Mouse (Mus musculus) limb, embryonic 11.5 days (tissue): ENCODE results near the gene Olfr90. TPM values are rescaled to one million over a fixed set of nuclear protein-coding genes. Genes with fewer than 3 reads are reported as not detected.

ENCODE experiments used
- ATAC-seq: fragments of 200-750 bp; cut with Nextera tagmentation; 2 replicates; pipeline ENCODE4 v1.8.0; 2017; ENCODE audit warnings: low read depth; ENCODE audit not compliant: insufficient number of reproducible peaks, low FRiP score, low TSS enrichment
- DNase-seq: peaks from one replicate; pipeline ENCODE4 v3.0.0-alpha.2; 2015; ENCODE audit warnings: low spot score
- H3K27ac ChIP-seq: fragments of 300-500 bp; sonication (generic); replicated peaks from 2 replicates; pipeline ENCODE4 v1.5.1; 2014; ENCODE audit warnings: low read depth, mild to moderate bottlenecking, low read length
- H3K27me3 ChIP-seq: fragments of 300-500 bp; sonication (generic); 2 replicates; pipeline ENCODE4 v1.6.1; 2014; ENCODE audit warnings: mild to moderate bottlenecking, low read length, mixed read lengths; ENCODE audit not compliant: control insufficient read depth, insufficient read depth
- H3K36me3 ChIP-seq: fragments of 300-500 bp; sonication (generic); 2 replicates; pipeline ENCODE4 v1.6.1; 2014; ENCODE audit warnings: mild to moderate bottlenecking, low read length, moderate library complexity, mixed read lengths; ENCODE audit not compliant: control insufficient read depth, insufficient read depth
- H3K4me1 ChIP-seq: fragments of 300-500 bp; sonication (generic); 2 replicates; pipeline ENCODE4 v1.6.1; 2014; ENCODE audit warnings: low read length, mixed read lengths; ENCODE audit not compliant: control insufficient read depth, insufficient read depth
- H3K4me2 ChIP-seq: fragments of 300-500 bp; sonication (generic); 2 replicates; pipeline ENCODE4 v1.6.1; 2014; ENCODE audit warnings: low read depth, mild to moderate bottlenecking, moderate library complexity; ENCODE audit not compliant: severe bottlenecking
- H3K4me3 ChIP-seq: fragments of 300-500 bp; sonication (generic); 2 replicates; pipeline ENCODE4 v1.5.1; 2014; ENCODE audit warnings: low read depth, low read length
- H3K9ac ChIP-seq: fragments of 300-500 bp; sonication (generic); 2 replicates; pipeline ENCODE4 v1.6.1; 2014; ENCODE audit warnings: mild to moderate bottlenecking, low read length
- H3K9me3 ChIP-seq: fragments of 300-500 bp; sonication (generic); 2 replicates; pipeline ENCODE4 v1.6.1; 2016; ENCODE audit warnings: low read length; ENCODE audit not compliant: control insufficient read depth
- WGBS: fragments of 180-500 bp; shearing (Covaris S2); extraction: QIAGEN DNeasy Blood & Tissue Kit; methylation state at CpG from one replicate; pipeline ENCODE4 v1.1.7; 2014; 5-methylcytosine and 5-hydroxymethylcytosine counted together
- polyA plus RNA-seq: library from polyadenylated mRNA; unstranded; fragments of >200 nt; fragmentation: Nextera tagmentation; extraction: Ambion mirVana; gene quantifications from 2 replicates; pipeline ENCODE4 v1.2.1, GENCODE M21; 2014

The Olfr90 gene
- polyA plus RNA-seq, 1 experiment from 2014 or later = not detected

DNA sequence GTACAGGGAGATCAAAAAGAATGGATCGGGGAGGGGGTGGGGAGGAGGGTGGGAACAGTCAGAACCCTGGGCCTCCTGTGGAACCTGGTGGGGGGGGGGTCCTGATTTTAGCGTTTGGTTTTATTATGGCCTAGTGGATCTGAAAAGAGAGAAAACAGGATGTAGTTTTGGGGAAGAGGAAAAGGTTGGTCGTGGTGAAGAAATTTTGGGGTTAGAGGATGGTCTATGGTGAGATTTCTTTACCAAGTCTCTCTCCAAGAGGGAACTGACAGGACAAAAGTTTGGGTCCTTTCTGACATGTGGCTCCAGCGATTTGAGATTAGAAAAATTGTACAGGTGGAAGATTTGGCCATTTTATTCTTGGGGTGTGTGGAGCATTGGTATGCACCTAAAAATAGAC is 36.6 kb downstream of the Olfr90 start:
- H3K4me3 ChIP-seq = no peak overlapping the region; the same call in 1 of the 2 replicates
- ATAC-seq (no peak), DNase-seq (no peak)
- peaks cover 4% of the 10 kb centered on the region; the same call in 1 of the 2 replicates for H3K27me3 ChIP-seq
- peaks cover 5% of the 10 kb centered on the region for H3K36me3 ChIP-seq
- peaks cover 13% of the 10 kb centered on the region for H3K4me1 ChIP-seq
- H3K9ac ChIP-seq = no peak overlapping the region
- H3K27ac ChIP-seq = no peak overlapping the region
- no peak overlapping the region for H3K4me2 ChIP-seq
- no peaks in the 10 kb centered on the region for H3K9me3 ChIP-seq
- WGBS = 51% methylated on average over 4 of the region's 4 CpGs

DNA sequence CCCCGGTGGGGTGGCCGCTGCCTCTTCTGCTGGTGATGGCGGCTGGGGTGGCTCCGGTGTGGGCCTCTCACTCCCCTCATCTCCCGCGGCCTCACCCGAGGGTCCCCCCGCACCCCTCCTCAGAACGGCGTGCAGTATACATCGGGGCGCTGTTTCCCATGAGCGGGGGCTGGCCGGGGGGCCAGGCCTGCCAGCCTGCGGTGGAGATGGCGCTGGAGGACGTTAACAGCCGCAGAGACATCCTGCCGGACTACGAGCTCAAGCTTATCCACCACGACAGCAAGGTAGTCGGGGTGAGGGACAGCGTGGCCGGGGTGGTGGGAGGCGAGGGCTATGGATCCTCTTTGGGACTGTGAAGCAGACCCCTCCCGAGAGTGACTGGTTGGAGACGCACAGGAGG is 37.4 kb downstream of the Olfr90 start:
- Histone ChIP-seq H3K9ac (peak overlapping the region; percentile 63), H3K36me3 (peaks cover 2% of the 10 kb centered on the region), H3K9me3 (no peaks in the 10 kb centered on the region), H3K27me3 (peaks cover 4% of the 10 kb centered on the region; the same call in 1 of the 2 replicates), H3K27ac (no peak overlapping the region), H3K4me1 (peaks cover 13% of the 10 kb centered on the region), H3K4me2 (peak overlapping the region; percentile 94), H3K4me3 (peak overlapping the region; percentile 64)
- 3% methylated on average over 26 of the region's 27 CpGs for WGBS
- peak; percentile 50 for DNase-seq
- peak; percentile 3; the same call in 1 of the 2 replicates for ATAC-seq

DNA sequence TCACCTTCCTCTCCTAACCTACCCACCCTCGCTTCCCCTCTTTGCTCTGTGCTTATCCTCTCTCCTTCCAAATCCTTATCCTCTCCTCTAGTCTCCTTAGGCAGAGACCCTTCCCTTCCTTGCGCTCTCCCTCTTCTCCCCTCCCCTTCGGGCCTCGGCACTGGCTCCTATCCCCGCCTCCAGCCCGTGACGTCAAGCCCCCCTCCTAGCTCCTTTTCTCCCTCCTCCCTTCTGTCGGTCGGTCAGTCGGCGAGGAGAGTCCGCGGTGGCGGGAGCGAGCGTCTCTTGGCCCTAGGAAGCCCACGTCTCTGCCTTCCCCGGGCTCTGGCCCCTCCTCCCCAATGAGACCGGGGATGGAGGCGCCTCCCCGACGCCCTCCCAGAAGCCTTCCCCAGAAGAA is 37.9 kb downstream of the Olfr90 start:
- peak overlapping the region; percentile 63 for H3K9ac ChIP-seq
- H3K4me3 ChIP-seq = peak overlapping the region; percentile 64
- peaks cover 13% of the 10 kb centered on the region for H3K4me1 ChIP-seq
- DNase-seq = peak; percentile 89
- no peaks in the 10 kb centered on the region for H3K9me3 ChIP-seq
- ATAC-seq = peak; percentile 41
- peaks cover 4% of the 10 kb centered on the region; the same call in 1 of the 2 replicates for H3K27me3 ChIP-seq
- H3K4me2 ChIP-seq = peak overlapping the region; percentile 94
- H3K27ac ChIP-seq = no peak overlapping the region
- no peaks in the 10 kb centered on the region; the same call in none of the 2 replicates for H3K36me3 ChIP-seq
- 0% methylated on average over 22 of the region's 22 CpGs for whole genome bisulfite sequencing

DNA sequence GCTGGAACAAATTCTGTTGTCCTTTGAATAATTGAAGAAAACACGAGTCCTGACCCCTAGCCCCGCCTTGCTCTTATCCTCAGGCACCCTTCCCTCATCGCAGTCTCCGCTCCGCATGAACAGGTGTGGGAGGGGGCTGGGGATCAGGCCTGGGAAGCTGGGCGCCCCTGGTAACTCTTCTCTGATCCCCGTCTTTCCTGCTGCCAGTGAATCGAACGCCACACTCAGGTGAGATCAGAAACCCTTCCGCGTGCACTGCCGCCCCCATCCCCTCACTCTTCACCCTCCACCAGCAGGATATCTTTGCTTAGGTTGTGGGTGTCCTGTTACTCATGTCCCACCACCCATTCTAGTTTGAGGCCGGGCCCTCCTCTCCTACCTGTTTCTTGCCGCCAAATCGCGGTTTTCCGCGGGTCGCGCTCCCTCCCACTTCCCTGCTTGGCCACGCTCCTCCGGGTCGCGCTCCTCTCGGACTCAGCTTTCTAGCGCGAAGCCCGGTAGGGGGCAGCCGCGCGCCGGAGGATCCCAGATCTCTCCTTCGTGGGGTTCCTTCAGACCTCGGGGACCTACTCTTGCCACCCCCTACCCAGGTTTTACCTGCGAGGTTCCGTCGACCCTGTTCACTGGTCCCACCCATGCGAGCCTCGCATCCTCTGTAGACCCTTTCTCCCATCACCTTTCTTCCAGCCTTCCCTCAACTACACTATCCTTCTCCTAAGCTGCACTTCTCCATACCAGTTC is 38.6 kb downstream of the Olfr90 start:
- Histone ChIP-seq H3K4me2 (peak overlapping the region; percentile 94), H3K9me3 (no peaks in the 10 kb centered on the region), H3K9ac (peak overlapping the region; percentile 22; the same call in 1 of the 2 replicates), H3K36me3 (no peaks in the 10 kb centered on the region; the same call in 1 of the 2 replicates), H3K4me1 (peaks cover 13% of the 10 kb centered on the region), H3K27me3 (peaks cover 4% of the 10 kb centered on the region; the same call in 1 of the 2 replicates), H3K4me3 (peak overlapping the region; percentile 64), H3K27ac (no peak overlapping the region)
- 3% methylated on average over 39 of the region's 39 CpGs for WGBS
- DNase-seq (peak; percentile 82), ATAC-seq (0 out of 2 replicates have a peak, but pooled peaks have one; percentile 20)

DNA sequence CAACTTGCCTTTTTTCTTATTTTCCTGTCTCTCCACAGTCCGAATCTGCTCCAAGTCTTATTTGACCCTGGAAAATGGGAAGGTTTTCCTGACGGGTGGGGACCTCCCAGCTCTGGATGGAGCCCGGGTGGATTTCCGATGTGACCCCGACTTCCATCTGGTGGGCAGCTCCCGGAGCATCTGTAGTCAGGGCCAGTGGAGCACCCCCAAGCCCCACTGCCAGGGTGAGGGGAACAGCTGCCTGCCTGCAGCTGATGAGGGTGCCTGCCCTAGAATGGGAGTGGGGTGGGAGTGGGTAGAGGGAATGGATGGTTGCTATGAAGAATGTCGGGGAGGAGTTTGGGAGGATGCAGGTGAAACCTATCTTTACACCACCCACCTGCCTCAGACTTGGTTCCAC is 39.9 kb downstream of the Olfr90 start:
- Histone ChIP-seq H3K9me3 (no peaks in the 10 kb centered on the region), H3K27me3 (peaks cover 4% of the 10 kb centered on the region; the same call in 1 of the 2 replicates), H3K27ac (no peak overlapping the region), H3K36me3 (no peaks in the 10 kb centered on the region), H3K4me1 (peaks cover 13% of the 10 kb centered on the region), H3K4me3 (no peak overlapping the region), H3K9ac (no peak overlapping the region), H3K4me2 (no peak overlapping the region)
- DNase-seq (no peak), ATAC-seq (no peak)
- WGBS = 65% methylated on average over 7 of the region's 7 CpGs

DNA sequence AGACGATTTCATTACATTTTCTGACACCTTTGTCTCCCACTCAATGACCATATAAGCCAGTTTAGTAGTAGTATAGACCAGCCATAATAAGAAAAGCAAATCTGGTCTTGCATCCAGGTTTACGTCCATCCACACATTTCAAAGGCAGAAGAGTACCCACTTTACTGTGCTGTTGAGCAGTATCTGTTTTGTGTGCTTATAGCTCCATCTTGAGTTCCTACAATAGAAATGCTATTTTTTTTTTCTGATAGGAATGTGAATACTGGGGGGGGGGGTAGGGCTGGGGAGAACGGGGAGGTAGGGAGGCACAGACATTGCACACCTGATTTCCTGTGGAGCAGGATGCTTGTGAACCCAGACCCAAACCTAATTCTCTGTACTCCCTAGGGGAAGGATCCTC is 40.3 kb downstream of the Olfr90 start:
- Histone ChIP-seq H3K36me3 (no peaks in the 10 kb centered on the region), H3K27me3 (peaks cover 4% of the 10 kb centered on the region; the same call in 1 of the 2 replicates), H3K4me3 (no peak overlapping the region), H3K4me2 (no peak overlapping the region), H3K27ac (no peak overlapping the region), H3K9me3 (no peaks in the 10 kb centered on the region), H3K4me1 (peaks cover 13% of the 10 kb centered on the region), H3K9ac (no peak overlapping the region)
- no peak for ATAC-seq
- 41% methylated on average over 3 of the region's 3 CpGs for WGBS
- no peak for DNase-seq

DNA sequence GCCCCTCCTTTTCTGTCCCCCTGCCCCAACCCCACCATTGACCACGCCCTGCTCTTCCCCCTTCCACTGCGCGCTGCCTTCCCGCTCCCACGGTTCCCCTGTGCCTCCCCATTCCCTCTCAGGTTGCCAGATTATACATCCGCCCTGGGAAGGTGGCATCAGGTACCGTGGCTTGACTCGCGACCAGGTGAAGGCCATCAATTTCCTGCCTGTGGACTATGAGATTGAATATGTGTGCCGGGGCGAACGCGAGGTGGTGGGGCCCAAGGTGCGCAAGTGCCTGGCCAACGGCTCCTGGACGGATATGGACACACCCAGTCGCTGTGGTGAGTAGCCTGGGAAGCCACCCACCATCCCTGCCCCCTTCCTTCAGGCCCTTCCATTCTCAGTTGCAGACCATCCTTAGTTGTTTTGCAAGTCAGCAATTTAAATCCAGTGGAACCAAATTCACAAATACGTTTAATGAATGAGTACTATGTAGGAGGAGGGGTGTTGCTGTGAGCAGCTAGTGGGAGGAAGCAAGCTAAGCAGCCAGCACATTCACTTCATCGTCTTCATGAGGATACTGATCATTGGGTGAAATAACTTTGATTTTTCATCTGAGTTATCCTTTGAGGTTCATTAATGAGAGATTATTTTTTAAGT is 40.8 kb downstream of the Olfr90 start:
- no peak for ATAC-seq
- Histone ChIP-seq H3K9me3 (no peaks in the 10 kb centered on the region), H3K9ac (peak overlapping the region; percentile 12; the same call in 1 of the 2 replicates), H3K4me2 (peak overlapping the region; percentile 89), H3K4me1 (peaks cover 13% of the 10 kb centered on the region), H3K27me3 (peaks cover 4% of the 10 kb centered on the region; the same call in 1 of the 2 replicates), H3K27ac (no peak overlapping the region), H3K36me3 (no peaks in the 10 kb centered on the region), H3K4me3 (peak overlapping the region; percentile 76)
- DNase-seq = peak; percentile 26
- WGBS = 21% methylated on average over 19 of the region's 19 CpGs

DNA sequence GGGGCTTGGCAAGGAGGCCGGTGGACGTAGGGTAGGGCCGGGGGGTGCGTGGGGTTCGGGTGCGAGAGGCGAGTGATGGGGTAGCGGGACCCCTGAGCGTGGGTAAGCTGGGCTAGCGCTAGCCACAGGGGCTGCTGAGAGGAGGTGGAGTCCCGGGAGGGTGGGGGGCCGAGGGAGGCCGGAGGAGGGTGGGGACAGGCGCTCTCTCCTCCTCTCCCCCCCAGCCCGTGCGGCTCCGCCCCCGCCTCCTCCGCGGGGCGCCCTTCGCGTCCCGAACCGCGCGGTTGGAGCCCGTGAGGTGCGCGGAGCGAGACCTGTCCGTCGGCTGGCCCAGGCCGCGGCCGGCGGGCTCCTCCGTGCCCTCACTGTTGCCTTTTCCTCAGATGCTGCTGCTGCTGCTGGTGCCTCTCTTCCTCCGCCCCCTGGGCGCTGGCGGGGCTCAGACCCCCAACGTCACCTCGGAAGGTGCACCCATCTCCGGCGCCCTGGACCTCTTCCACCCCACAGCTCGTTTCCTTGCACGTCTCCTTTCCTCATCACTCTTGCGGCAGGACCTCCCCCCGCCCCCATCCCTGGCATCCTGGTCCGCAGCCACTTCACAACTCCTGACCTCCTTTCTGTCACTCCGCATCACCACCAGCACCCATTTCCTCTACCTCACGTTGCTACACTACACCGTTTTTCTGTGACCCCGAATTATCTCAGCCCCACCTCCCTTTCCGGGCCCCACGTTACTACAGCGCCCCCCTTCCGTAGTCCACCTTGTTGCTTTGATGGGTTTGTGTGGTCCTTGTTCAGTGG is 41.8 kb downstream of the Olfr90 start:
- ATAC-seq (peak; percentile 67), DNase-seq (peak; percentile 70)
- H3K36me3 ChIP-seq = no peaks in the 10 kb centered on the region
- H3K4me1 ChIP-seq = peaks cover 13% of the 10 kb centered on the region
- H3K27ac ChIP-seq = peak overlapping the region; percentile 76
- peak overlapping the region; percentile 94 for H3K9ac ChIP-seq
- peak overlapping the region; percentile 76 for H3K4me3 ChIP-seq
- under 1% methylated on average over 32 of the region's 58 CpGs for WGBS
- no peaks in the 10 kb centered on the region for H3K9me3 ChIP-seq
- H3K27me3 ChIP-seq = peaks cover 4% of the 10 kb centered on the region; the same call in 1 of the 2 replicates
- H3K4me2 ChIP-seq = peak overlapping the region; percentile 89
